Mouse (Mus musculus): ENCODE measurements around the gene Il27. TPM values are rescaled to one million over a fixed set of nuclear protein-coding genes. Genes with fewer than 3 reads are reported as not detected.

Il27 gene
- total RNA-seq, 2 experiments from 2014 or later = not detected

DNA sequence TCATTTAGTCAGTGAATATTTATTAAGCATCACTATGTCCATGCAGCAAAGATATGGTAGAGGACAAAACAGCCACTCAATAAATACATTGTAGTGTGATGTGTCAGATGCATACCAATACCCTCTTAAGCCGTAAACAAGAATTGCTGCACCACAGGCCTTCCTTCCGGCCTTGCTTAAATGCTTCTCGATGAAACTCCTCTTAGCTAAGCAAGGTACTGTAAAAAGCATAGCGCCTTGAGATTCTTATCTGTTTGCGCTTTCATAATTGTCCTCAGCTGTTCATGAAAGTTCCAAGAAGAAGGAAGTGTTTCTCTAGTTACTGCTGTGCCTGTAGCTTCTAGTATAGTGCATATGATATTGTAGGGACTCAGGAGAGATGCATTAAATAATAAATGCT is 11.9 kb upstream of the Il27 start:
- no peak for DNase-seq

DNA sequence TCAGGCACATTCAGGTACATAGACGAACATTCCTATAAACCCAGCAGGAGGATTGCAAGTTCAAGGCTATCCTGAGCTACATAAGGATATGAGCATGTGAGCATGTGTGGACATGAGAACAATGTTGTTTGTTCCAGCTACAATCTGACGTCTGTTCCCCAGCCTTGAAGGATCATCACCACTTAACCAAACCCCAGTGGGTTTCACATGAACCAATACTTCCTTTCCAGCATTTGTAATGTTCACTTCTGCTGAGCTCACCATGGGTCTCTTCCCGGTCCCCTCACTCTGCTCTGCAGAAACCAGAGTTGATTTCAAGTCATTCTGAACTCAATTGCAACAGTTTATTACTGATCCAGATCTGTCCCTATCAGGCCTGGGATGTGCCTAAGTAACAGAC is 7.9 kb upstream of the Il27 start:
- no peak for DNase-seq

DNA sequence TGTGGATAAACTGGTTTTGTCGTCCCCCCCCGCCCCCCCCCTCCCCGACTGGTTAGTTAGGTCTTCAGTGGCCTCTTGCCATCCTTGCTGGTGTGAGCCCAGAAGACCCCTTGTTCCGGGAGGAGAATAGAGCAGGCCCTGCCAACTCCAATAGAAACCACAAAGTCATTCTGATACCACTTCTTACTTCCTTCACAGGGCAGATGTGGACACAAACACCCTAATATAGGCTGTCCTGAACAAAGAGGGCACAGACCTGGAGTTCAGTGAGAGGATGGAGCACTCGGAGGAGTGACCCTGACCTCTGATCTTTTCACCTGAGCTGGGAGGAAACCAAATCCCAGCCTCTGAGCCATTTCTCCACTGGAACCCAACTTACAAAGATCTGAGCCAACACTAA is 7.2 kb upstream of the Il27 start:
- DNase-seq = no peak

DNA sequence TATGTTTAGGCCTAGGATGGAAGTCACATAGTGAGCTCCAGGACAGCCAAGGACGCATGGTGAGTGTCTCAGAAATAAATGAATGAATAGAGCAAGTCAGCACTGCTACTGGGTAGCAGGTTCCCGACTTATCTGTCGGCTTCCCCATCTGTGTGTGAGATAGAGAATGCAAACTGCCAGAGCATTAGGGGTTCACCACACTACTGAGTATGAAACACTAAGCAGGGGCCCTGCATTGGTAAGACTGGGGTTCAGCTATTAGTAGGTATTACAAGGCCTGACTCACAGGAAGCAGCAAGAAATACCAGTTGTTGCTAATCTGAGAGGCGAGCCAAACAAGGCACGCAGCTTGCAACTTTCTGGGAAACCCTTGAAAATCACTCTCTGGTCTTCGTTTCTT is 4.2 kb upstream of the Il27 start:
- DNase-seq = no peak

DNA sequence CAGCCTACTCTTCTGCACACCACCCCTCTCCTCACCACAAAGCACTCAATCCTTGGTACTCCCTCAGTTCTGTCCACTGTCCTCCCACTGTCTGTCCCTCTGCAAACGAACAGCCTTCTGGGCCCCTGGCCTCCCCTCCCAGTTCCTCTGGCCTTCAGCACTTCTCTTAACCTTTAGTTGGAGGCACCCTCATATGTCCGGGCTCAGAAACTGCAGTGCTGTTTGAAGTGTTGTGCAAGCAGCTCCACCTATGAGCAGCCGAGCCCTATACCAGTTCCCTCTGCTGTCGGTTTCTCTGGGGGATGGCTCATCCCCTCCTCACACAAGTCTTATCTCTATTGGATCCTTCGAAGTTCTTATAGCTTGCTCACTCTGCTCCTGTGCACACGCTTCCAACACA is 1.7 kb upstream of the Il27 start:
- DNase-seq = no peak

DNA sequence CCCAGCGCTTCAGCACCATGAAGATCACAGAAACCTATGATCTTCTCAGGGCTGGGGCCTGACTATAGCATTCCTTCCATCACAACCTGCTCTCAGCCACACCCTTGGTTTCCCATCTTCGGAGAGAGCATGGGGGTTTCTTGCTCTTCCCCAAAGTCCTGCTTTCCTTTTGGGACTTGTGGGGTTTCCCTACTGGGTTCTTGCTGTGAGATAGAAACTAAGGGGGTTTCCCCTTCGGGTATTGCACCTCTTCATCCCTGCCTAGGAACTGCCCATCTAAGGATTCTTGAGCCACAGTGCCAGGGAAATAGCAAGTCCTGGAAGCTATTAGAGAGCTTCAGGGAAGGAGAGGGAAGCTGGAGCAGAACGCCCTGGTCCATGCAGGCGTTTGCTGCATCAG is 1.1 kb upstream of the Il27 start:
- DNase-seq = no peak

DNA sequence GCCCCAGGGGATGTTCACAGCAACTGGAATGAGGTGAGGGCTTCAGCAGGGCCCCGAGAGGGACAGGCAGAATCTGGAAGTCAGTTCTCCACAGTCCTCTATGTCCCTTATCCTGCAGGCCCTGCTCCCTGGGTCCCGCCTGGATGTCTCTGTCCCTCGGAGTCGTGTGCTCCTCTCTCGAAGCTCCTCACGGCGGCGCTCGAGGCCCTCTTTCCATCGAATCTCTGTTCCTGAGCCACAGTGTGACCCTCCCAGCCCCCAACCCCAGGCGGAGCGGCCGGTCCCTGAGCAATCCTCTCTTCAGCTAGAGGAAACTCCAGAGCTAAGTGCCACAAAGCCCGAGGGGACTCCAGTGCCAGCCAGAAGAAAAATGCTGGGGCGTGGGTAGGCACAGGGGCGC is 7.0 kb downstream of the Il27 start:
- peak; percentile 78 for DNase-seq

DNA sequence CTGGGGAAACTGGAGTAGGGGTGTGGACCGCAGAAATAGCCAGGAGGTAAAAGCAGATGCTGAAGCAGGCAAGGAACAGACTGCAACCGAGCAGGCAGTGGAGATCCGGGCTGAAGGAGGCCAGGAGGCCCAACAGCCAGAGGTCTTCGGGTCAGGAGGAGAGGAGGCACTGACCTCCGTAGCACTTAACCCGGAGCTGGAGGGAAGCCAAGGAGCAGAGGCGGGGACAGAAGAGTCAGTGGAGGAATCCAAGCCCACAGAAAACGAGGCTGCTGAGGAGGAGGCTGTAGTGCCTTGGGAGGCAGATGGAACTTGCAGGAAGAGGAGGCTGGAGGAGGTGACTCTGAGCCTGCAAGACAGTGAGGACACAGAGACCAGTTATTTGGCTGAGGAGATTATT is 7.9 kb downstream of the Il27 start:
- DNase-seq = peak; percentile 52

DNA sequence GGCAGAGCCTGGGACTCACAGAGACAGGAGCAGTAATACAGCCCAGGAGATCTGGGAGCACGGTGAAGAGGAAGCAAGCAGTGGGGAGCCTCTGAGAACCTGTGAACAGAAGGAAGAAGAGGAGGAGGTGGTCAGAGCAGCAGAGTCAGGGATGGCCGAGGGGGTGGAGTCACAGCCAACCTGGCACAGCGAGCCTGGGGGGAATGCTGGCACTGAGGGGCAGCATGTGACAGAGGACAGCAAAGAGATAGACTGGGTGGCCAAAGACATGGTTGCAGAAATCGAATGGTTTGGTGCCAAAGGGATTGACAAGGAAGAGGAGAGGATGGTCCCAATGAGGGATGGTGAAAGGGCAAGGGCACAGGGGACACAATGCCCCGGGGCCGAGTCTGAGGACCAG is 9.0 kb downstream of the Il27 start, which contains the start of gene Cln3:
Gene Cln3 (minus strand): TSS at position 101 of the 400 bp plus-strand sequence.
- no peak for DNase-seq

DNA sequence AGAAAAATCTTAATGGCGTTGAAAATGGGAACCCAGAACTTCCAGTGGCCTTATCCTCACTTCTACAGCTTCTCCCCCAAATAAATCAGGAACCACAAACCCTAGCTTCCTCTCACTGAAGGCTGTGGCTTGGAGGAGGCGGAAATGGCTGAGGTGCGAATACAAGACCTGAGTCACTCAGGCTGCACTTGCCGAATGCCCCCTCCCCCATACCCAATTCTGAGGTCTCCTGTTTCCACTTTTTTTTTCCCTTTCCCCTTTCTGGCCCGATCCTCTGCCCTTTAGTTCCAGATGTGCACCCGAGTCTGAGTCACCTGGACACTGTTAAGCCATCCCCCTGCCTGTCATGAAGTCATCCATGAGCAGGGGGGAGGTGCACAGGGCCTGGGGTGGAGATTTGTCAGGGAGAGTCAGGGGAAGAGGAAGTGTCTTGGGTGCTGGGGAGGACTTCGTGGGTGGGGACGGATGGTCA is 10.2 kb downstream of the Il27 start, which contains the start of gene Apobr:
Gene Apobr (plus strand): TSS at position 437 of the 472 bp plus-strand sequence.
- DNase-seq = no peak

DNA sequence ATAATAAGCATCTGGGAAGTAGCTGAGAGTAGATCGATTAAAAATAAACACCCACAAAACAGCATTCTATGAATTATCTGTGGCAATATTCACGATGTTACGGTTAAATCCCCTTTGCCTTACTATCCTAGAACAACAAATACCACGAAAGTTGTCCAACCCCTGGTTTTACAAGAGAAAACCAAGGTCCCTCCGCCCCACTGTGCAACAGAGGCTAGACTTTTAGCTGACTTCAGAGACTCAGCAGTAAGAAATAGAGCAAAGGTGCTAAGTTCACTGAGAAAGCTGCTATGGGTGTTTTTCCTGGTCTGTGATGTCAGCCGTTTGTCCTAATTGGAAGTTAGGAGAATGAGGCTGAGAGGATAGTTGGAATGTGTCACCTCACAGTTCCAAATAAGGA is 11.0 kb downstream of the Il27 start:
- peak; percentile 35 for DNase-seq

DNA sequence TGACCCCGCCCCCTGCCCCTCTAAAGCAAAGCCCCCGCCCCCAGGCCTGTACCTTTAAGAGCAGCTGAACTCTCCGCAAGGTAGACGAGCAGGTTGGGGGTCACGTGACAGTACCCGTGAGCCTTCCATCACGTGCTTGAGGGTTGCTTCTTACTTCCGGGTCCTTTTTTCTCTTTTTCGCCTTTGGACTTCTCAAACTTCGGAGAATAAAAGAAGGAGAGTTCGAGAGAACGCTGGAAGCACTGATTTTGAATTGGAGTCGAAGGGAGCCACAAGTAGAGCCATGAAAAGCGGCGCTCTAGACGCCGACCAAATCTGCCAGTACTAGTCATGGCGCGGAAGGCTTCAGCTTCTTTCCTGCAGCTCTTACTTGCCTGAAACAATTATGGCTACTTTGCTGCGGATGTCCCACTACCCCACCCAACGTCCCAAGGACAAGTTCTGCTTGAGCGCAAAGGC is 11.5 kb downstream of the Il27 start:
- DNase-seq = peak; percentile 92

DNA sequence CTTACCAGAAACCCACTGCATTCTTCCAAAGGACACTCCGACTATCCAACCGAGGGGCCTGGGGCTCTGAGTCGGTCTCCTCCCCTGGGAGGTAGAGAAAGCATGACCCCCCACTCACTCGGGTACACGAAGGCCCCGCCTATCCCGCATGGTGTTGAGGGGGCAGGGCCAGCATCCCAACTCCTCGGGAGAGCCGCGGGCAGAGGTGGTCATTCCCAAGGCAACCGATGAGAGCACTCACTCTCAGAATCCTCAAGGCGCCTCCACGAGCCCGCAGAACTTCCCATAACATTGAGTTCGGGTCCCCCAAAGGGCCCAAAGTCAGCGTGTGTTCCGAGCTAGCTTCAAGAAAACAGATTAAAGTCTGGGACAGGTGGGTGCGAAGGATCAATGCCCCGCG is 12.0 kb downstream of the Il27 start:
- DNase-seq = peak; percentile 56

DNA sequence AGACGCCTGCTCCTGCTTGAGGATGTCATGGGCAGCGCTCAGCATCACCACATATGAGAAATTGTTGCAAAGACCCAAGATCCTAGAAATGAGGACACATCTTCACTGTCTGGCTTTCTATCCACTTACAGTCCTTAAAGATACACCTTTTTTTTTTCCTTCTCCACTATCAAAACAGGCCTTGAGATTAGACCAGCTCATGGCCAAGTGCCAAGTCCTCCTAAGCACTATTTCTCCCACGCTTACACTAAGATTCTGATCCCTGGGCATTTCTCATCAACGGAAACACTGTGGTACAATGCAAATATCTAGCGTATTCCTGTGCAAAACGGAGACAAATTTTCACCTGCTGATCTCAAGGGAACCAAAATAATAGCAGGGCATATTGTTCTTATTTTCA is 13.1 kb downstream of the Il27 start:
- DNase-seq = no peak

DNA sequence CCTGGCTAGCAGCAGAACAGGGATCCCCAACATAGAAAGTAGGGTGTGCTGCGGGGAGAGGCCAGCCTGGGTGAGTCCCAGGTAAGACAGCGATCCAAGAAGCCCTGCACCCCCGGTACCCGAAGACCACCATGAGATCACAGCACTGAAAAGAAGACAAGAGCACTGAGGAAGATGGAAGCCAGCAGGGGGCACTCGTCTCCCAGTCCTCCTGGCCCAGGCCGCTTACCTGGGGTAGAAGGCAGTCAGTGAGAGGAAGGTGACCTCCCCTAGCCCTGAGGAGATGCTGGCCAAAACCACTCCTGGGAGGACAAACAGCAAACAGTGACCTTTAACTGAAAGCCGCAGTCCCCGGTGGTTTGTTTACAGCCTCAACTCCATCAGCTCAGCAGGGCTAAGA is 15.6 kb downstream of the Il27 start:
- DNase-seq = peak; percentile 57

DNA sequence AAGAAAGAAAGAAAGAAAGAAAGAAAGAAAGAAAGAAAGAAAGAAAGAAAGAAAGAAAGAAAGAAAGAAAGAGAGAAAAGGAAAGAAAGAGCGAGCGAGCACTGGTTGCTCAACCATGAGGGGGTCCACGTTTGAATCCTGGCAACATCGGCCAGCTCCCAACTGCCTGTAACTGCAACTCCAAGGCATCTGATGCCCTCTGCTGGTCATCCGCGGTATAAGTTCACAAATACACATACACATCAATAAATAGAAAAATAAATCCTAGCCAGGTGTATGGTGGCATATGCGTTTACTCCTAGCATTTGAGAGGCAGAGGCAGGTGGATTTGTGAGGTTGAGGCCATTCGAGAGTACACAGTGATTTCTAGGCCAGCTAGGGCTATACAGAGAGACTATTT is 17.8 kb downstream of the Il27 start:
- DNase-seq = peak; percentile 69

DNA sequence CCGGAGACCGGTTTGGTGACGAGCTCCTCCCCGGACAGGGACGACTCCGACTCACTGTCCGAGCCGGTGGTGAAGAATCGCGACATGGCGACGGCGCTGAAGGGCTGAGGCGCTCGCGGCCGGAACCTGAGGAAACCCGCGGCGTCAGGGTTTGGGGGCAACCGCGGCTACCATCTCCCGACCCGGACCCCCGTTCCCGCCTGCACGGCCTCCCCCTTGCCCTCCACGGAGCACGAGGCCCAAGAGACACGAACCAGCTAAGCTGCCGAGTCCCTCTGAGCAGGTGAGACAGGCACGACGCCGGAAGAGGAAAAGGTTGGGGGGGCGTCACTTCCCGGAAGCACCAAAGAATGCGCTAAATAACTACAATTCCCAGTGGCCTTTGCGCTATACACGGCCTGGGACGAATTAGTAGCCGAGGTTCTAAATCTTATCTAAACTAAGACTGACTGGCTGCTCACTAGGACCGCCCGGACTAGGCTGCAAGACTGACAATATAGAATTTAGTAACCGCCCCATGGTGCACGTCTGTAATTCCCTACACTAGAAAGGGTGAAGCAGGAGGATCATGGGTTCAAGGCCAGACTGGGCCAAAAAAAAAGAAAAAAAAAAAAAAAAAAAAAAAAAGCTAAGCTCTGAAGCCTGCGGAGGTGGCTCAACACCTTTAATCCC is 28.5 kb downstream of the Il27 start, which contains the start of gene Eif3c:
Gene Eif3c (minus strand): TSS at position 318 of the 672 bp plus-strand sequence.
- peak; percentile 88 for DNase-seq

DNA sequence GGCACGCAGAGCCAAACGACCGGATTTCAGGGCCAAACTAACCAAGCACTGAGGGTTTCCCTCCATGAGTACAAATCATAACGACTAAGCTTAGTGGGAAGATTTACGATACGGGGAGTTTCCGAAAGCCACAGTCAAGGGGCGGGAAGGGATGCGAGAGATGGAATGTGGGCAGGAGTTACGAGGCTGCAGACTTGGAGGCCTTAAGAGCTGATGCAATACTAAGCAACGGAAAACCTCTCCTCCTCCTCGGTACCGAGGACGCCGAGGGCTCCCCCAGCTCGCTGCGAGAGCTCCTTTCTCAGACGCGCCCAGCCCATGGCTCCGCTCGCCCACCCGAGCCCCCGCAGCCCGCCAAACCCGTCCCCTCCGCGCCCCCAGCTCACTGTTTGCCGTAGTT is 29.0 kb downstream of the Il27 start:
- peak; percentile 56 for DNase-seq

DNA sequence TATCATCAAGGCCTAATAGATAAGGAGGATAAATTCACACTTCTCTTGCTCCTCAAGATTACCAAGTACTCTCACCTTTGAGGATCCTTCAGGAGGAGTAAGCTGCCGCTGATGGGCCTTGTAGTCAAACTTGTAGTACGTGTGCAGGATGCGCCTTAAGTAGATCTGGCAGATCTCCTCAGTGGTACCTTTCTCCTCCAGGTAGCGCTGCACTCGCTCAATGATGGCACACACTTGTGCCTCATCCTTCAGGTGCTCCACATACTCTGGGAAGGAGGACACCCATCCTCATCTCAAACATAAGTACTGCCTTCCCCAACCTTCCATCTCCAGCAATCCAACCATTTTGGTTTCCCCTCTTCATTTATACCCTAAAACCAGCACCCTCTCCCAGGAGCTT is 38.1 kb downstream of the Il27 start:
- DNase-seq = no peak

DNA sequence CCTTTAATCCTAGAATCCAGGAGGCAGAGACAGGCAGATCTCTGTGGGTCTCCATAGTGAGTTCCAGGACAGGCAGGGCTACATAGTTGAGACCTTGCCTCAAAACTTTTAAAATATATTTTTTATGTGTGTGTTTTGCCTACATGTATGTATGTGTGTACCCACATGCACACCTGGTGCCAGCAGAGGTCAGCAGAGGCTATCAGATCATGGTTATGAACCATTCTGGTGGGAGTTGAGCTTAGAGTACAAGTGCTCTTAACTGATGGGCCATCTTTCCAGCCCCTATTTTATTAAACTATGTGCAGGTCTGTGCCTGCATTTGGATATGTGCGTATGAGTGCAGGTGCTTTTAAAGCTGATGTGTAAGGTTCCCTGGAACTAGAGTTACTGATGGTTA is 39.9 kb downstream of the Il27 start:
- no peak for DNase-seq

DNA sequence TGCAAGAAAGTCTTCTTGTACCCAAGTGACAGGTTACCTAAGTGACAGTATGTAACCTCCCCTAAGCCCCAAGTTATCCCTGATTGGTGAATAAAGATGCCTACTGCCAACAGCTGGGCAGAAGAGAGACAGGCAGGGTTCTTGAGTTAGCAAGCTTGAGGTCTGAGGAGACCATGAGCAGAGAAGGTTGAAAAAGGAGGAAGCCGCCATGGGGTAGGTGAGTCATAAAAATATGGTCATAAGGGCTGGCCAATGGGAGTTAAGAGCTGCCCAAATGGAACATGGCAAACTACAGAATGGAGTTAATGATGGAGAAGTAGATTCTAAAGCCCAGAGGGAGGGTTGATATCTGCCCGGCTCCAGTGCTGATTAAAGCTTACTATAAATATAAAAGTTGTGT is 49.1 kb downstream of the Il27 start:
- no peak for DNase-seq

DNA sequence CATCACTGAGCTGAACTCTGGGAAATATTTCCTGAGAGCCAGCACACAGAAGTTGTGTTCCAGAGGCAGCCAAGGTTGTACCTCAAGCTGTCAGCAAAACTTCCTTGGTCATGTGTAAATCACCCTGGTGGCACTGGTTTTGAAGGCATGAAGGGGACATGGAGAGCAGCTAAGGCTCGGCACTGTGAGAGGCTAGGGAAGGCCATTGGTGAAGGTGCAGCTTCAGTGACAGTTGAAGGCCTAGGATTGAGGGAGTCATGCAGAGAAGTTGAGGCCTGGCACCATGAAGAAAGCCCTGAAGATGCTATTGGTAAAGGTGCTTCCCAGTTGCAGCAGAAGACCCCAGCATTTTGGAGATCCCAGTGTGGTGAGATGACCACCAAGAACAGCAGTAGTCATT is 53.1 kb downstream of the Il27 start:
- DNase-seq = no peak

Measured in adrenal gland, postnatal 10 days (tissue).